Mouse (Mus musculus): ENCODE measurements around the gene Fbp1.

- TF ChIP-seq POLR2A (IDR thresholded peaks at IDR 0.05; ENCODE audit: insufficient read depth, low read depth, low read length): no peak
- no peak for TF ChIP-seq CTCF (IDR thresholded peaks at IDR 0.05; ENCODE audit: insufficient read depth, low read depth, low read length)
Measured at GRCm38 (mm10) chr13:62870605-62871004, 17.5 kb downstream of the Fbp1 start.
